Mouse (Mus musculus): ENCODE data around the gene Tulp4. TPM values are rescaled to one million over a fixed set of nuclear protein-coding genes. Genes with fewer than 3 reads are reported as not detected.

The Tulp4 gene
- polyA plus RNA-seq, 3 experiments from 2014 or later = 29.1 to 38.2 (median 31.7) TPM

DNA sequence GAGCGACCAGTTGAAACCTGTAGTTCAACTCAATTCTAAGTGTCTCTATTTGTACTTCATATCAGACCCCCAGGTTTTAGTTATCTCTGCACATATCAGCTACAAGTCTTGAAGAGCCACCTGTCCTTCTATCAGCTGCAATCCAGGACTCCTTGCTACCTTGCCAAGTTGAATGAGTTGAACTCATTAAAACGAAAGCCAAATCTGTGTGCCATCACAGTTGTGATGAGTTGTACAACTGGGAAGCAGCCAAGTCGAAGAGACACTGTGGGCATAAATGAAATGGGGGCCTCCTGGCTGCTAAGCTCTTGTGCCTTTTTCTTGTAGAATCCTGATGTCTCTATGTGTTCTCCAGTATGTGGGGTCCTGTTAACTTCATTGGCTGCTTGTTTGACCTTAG lies 19.2 kb downstream of the Tulp4 start:
- no peak for ATAC-seq

DNA sequence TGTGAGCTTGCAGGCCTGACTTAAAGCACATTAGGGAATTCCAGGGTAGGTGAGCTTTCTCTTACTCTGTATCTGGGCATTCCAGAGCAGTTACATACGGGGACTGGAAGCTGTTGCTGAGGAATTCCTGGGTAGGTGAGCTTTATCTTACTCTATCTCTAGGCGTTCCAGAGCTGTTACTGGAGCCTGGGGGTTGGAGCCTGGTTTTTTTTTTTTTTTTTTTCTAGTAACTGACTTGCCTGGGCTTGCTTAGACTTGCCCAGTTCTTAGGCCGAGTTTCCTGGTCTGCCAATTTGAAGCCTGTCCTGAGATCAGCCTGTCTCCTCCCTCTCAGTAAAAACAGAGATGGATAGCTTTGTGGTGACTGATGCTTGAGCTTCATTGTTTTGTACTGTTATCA lies 21.8 kb downstream of the Tulp4 start:
- no peak for ATAC-seq

DNA sequence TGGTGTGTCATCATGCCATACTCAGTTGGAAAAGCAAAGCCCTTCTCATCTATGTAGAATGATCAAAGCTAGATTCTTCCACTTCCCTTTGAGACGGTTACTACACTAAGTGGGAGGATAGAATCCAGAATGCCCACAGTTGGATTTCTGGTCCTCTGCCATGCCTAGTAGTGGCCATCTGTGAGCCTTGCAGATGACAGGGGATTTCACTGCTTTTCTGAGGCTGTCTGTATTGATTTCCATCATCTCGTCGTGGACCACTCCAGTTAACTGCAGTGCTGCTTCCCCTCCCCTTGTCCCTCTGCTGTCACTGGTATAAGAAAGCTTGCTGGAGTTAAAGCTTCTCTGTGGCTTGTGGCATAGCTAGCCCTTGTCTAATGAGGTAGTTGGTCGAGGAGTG lies 23.1 kb downstream of the Tulp4 start:
- ATAC-seq = no peak

DNA sequence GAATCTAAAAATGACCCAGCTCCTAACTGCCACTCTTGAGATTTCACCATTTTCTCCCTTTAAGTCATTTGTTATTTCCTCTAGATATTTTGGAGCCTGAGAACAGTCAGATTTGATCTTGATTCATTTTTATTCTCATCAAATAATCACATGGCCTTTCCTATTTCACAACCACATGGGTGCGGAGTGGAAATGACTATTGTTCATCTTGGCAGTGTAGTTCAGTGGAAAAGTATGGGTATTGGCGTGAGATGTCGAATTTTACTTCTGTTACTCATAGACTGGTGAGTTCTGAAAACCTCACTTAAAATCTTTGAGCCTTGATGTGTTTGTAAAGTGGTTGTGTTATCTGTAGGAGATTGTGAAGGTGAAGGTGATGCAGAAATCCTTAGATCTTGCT lies 24.8 kb downstream of the Tulp4 start:
- no peak for ATAC-seq

DNA sequence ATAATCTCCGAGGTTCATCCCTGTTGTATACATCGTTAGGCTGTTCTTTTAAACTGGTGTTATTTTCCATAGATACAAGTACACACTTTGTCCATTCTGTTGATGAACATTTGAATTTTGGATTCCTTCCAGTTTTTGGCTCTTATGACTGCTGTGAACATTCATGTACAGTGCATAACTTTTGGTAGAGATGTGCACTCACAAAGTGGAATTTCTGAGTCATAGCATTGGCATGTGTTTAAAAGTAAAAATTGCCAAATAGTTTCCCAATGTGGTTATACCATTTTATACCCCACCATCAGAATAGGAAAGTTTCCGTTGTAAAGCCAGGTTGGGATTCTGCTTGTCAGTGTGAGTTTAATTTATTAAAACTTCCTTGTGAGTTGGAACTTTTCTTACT lies 34.6 kb downstream of the Tulp4 start:
- ATAC-seq = no peak

DNA sequence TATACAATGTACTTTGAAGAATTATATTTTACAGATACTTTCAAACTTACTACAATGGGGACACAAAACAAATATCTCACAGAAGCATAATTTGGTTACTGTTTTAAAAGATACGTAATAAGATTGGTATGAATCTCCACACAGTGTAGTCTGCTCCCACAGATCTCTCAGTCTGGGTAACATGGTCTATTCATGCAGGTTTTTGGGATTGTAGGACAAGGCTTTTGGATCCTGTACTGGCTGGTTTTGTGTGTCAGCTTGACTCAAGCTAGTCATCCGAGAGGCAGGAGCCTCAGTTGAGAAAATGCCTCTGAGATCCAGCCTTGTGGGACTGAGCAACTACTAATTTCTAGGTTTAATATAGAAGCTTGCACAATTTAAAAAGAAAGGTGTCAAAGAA lies 35.1 kb downstream of the Tulp4 start:
- no peak for ATAC-seq

DNA sequence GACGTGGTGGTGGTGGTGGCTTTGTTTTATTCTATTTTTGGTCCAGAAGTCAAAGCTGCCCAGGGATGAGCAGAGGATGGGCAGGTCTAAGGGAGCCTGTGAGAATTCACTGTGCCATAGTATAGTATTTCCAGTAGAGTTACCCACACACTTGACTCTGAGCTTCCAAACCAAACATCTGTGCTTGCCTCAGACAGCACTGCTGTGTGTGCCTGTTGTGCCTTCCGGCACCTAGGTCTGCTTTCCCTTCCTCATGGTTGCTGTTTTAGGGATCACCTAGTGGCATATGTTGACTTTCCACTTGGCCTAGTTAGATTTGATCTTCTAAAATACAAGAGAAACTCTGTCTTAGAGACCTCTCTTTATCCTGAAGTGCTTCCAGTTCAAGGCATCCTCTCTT lies 39.0 kb downstream of the Tulp4 start:
- no peak for ATAC-seq

DNA sequence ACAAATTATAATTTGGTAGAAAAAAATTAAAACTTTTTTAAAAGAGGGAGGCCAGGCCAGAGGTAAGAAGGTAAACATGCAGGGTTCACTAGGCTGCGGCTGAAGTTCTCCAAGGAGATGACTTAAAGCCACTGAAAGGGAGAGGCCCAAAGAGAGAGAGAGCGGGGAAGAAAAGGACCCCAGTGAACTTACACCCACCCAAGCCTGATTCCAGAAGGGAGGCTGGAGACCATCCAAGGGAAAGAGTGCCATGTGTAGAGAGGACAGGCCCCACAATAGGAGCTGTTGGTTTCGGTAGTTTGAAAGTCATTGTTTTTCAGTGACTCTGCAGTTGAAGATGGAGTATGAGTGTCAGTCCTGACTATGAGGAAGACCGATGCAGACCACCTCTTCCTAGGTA lies 46.7 kb downstream of the Tulp4 start:
- no peak for ATAC-seq

DNA sequence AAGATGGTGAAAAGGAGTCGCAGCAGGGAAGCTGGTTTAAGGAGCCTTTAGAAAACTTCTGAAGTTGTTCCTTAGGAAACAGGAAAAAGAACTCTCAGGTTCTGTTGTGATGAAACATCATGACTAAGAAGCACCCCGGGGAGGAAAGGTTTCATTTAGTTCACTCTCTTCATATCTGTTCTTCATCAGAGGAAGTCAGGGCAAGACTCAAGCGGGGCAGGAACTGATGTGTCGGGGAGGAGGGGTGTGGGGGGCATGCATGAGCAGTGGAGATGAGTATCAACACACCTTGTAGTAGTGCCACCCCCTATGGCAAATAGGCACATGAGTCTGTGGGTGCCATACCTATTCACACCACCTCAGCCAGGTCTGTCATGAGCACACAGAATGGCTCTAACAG lies 47.3 kb downstream of the Tulp4 start:
- ATAC-seq = peak; percentile 81

DNA sequence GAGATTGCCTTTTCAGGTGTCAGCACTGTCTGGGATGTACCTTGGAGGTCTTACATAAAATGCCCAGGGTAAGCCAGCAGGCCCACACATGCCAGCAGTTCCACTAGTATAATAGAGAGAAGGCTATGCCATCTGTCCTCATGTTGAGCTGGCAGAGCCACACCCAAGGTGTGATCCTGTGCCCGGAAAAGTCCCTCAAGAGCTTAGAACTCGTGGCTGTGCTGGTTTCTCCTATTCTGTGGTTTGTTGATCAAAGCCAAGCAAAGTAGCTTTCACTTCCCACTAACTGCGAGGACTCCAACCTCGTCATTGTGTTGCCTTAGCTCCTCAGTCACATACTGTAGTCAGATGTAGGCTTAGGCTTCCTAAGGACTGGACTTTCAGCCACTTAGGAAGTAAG lies 48.1 kb downstream of the Tulp4 start:
- peak; percentile 47 for ATAC-seq

DNA sequence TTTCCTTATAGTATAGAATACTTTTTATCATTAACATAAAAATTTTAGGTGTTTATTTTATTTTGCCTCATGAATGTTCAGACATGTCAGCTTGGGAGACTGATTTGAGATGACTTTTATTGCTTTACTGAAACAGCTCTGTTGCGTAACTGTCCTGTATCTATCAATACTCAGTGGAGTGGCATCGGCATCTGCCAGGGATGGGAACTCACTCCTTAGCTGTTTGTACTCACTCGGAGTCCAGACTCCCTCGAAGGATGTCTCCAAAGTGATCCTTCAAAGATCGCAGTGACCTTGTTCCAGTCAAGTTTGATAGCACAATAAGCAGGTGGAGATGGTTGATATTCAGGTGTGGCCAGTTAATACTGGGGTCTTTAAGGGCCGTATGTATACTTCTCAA lies 54.3 kb downstream of the Tulp4 start:
- ATAC-seq = no peak

DNA sequence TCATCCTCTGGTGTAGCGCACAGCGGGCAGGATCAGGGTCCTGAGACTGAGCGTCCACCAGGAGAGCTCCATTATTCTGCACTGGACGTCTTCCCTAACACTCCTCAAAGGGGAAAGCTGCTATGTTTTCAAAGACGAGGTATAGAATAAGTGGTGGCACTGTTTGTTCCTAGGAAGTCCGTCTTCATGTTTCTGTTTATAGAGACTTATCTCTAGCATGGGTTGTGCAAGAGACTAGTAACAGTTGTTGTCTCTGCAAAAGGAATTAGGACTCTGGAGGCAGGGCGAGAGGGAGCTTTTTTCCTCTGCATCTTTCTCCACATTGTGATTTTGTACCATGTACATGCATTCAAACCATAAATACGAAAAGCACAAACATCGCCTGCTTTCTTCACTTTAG lies 55.7 kb downstream of the Tulp4 start:
- no peak for ATAC-seq

DNA sequence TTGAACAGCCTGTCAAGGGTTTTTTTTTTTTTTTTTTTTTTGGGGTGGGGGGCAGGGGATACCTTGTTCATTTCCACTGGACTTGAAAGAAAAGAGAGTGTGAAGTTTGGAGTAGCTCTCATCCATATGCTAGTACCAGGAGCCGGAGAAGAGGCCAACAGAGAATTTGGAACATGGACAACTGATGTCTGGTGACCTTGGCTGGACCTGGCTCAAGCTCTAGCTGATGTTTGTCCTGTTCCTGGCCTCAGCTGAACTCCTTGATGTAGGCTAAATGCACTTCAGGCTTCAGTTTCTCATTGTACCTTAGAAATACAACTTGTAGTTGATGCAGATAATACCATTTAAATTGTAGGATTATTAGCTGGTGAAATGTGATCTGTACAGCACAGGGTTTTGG lies 56.5 kb downstream of the Tulp4 start:
- ATAC-seq = no peak

DNA sequence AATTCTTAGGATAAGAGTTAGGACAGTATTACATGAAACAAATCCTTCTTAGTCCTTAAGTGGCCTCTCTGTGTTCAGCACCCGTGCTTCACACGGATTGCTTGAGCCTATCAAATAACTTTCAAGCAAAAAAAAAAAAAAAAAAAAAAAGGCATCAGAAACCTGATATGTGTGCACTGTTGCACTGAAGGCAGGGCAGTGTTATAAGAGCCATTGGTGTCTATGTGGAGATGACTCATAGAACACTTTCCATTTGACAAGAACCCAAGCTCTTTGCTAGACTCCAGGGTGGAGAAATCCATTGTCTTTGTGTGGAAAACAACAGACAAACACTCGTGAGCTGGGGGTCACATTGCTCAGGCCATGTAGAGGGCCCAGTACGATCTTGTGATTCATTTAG lies 58.7 kb downstream of the Tulp4 start:
- no peak for ATAC-seq

DNA sequence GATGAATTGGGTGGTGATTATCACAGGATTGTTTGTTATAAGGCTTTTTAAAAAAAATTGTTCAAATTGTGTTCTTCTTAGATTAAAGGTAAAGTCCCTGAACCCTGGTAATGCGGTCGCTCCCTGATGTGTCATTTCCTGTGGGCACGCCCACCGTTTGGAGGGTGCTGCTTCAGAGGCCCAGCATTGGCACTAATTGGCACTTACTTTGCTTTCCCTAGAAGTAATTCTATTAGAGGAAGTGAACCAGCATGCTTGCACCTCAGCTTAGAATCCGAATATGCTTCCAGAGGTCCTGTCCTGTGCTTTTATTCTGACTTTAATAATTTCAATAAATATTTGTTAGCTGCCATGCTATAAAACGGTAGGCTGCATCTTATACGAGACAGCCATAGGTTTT lies 66.2 kb downstream of the Tulp4 start:
- ATAC-seq = peak; percentile 89

DNA sequence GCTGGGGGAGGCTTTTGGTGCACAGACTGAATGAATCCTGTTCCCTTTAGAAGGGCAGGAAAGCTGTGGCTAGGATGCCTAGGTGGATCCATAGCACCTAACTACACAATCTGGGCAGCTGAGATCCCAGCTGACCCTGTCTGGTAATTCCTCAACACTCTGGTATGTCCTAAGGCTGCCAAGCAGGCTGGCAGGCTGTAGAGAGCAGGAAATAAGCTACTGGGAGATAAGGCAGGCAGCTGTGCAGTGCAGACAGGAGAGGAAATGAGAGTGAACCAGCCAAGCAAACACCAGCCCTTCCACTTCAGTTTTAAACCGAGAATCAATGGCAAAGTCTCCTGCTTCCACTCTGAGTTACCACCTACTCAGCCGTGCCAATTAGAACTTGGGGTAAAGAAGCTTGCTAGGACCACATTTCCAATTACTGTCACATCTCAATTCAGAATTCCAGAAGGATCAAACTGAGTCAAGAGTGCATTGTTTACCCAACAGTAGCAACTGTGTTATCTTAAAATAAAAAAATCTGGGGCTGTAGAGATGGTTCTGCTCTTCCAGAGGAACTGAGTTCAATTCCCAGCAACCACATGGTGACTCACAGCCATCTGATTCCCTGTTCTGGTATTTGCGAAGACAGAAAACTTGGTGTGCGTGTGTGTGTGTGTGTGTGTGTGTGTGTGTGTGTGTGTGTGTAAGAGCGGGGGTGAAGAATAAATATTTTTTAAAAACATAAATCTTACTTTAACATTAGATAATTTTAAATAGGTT lies 66.9 kb downstream of the Tulp4 start:
- ATAC-seq = peak; percentile 39

DNA sequence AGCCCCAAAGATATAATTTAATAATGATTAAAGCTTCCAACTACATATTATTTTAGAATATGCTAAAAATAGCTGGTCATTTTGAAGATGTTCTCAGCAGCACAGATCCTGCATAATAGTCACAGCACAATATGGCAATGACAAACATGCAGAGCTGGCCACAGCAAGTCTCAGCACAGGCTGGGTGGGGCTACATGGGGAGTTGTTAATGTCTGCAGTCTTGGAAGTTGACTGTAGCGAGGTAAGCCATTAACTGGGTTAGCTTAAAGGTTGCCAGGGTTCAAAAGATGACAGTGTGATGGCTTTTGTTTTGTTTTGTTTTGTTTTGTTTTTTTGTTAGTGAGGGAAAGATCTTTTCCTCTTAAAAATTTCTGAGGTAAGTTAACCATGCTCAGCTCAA lies 68.3 kb downstream of the Tulp4 start:
- no peak for ATAC-seq

DNA sequence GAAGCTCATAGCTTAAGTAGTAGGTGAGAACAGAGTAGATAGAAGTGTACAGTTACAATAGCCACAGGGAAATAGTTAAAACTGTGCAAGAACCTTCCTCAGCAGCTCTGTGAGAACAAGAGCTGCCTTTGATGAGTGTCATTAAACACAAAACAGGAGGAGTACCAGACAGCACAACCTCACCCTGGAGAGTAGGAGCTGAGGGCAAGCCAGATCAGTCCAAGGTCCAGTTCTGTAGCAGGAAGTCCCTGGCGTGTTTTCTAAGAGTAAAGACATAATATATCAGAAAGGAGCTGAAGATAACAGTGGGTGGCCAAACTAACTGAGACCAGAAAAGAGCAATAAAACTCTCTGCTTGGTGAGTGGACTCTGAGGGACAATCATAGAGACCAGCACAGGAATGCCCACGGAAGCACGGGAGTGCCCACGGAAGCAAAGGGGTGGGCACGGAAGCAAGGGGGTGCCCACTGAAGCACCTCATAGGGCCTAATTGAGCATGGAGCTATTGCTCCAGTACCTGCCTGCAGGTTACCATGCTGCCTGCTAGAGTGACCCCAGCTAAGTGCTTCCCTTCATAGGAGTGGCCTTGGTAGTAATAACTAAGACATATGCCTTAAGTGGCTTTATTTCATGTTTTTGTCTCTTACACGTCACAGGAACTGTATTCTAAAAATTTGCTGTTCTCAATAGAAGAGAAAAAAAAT lies 72.5 kb downstream of the Tulp4 start:
- ATAC-seq = no peak

DNA sequence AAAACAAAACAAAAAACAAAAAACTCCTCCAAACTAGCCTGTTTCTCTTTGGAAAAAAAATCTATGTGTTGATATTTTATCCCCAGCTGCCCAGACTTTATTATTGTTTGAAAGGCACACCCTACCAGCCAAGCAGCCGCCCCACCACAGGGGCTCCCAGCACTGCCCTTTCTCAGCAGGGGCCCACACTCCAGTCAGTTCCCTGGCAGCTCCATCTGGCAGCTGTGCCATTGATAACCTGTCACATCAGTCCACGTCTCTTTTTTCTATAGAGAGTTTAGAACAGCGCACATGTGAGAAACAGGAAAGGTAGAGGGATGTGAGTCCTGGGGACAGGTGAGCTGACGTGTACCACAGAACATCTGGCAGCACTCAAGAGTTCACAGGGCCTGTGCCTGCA lies 73.2 kb downstream of the Tulp4 start:
- no peak for ATAC-seq

DNA sequence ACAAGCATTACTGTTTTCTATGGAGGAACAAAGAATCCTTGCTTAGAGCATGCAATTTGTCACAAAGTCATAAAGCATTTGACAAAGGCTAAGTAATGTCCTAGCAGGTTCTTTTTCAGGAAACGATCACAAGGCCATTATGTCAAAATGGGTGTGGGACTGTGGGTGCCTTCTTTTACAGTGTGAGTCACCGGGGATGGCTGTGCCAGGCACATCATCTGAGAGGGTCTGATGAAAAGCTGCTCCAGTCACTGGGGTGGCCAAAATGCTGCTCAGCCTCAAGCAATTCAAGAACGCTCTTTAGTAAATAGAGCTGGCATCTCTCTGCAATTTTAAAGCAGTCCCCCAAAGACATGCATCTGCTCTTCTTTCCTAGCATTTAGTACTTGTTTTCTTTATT lies 74.2 kb downstream of the Tulp4 start:
- no peak for ATAC-seq

DNA sequence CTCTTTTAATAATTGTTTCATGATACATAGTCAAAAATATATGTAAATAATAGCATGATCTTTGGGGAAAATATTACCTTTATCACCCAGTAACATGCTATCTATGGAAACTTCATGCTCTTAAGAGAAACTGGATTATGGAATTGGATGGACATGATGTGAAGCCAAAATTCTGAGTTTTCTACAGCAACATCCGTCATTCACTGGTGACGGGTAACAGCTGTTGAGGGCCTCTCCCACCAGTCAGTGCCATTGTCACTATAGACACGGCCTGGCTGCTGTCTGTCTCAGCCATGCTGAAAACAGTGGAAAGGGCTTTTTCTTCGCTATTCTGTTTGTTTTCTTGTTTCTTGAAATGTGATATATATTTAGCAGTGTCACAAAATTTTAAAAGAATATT lies 76.5 kb downstream of the Tulp4 start:
- ATAC-seq = no peak

DNA sequence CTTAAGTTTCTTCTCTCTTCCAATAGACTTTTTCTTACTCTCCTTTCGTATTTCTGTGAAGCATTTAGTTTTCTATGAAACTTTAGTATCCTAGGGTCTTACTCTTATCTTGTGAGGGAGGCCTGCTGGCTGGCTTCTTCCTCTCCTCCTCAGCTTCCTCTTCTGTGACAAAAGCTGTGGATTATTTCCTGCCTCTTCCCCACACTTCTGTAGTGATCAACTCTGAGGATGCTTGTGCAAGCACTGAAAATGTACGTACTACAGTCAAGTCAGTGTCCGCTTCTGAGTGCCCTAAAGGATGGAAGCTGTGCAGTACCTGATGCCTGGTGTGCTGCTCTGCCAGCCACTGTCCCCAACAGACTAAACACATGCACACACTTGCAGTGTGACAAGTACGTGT lies 80.4 kb downstream of the Tulp4 start:
- no peak for ATAC-seq

DNA sequence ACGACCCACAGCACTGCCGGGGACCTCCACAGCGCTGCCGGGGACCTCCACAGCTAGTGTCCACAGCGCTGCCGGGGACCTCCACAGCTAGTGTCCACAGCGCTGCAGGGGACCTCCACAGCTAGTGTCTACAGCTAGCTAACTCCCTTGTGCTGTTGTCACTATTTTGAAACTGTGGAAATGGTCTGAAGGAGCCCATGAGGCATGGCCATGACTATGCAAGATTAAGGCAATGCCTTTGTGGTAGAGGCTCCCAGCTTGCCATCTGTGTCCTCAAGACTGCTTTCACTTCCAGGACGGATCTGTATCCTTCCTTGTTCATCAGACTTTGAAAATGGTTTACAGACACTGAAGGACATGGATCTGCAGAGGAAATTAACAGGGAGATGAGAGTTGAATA lies 80.9 kb downstream of the Tulp4 start:
- ATAC-seq = no peak

DNA sequence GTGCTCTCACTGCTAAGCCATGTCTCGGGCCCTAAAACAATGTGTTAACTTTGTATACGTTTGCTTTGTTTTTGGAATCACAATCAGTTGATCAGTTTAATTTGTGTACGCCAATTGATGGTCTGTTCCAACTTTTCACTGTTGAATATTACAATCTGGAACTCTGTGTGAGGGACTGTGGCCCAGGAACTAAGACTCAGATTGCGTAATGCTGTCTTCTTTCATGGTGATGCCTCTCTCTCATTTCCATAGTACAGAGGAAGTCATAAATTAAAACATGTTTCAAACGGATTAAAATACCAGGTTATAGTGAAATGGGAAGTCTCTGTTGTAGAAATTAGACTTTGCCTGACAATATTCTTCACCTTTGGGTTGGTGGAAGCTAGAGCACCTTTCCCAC lies 83.0 kb downstream of the Tulp4 start:
- no peak for ATAC-seq

DNA sequence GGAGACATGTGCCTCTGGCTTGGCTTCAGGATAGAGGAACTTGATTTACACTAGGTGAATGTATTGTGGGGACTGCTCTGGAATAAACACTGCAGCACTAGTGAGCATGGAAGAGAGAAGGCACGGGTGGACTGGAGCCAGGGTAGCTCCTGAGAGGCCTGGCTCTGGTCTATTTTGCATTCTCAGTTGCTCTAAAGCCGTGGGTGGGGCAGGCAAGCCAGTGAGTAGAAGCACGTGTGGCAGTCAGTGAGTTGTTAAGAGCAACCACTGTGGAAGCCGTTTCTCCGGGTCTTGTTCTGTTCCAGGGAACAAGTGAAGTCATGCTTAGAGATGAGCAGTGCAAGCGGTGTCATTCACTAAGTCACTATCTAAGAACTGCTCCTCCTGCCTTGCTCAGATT lies 86.0 kb downstream of the Tulp4 start:
- ATAC-seq = no peak
